Mouse (Mus musculus) embryonic fibroblast, embryonic 13.5 days (primary cell): ENCODE results near the gene Scin.

Experiments used
- CTCF ChIP-seq: IDR thresholded peaks from 2 replicates; pipeline ENCODE4 v1.5.1; 2011; ENCODE audit warnings: mild to moderate bottlenecking, control low read depth, low read length, moderate library complexity, borderline replicate concordance; ENCODE audit not compliant: insufficient read depth
- POLR2A ChIP-seq: IDR thresholded peaks from 2 replicates; pipeline ENCODE4 v1.6.1; 2011; ENCODE audit warnings: low read depth, mild to moderate bottlenecking, control low read depth, low read length, moderate library complexity

DNA sequence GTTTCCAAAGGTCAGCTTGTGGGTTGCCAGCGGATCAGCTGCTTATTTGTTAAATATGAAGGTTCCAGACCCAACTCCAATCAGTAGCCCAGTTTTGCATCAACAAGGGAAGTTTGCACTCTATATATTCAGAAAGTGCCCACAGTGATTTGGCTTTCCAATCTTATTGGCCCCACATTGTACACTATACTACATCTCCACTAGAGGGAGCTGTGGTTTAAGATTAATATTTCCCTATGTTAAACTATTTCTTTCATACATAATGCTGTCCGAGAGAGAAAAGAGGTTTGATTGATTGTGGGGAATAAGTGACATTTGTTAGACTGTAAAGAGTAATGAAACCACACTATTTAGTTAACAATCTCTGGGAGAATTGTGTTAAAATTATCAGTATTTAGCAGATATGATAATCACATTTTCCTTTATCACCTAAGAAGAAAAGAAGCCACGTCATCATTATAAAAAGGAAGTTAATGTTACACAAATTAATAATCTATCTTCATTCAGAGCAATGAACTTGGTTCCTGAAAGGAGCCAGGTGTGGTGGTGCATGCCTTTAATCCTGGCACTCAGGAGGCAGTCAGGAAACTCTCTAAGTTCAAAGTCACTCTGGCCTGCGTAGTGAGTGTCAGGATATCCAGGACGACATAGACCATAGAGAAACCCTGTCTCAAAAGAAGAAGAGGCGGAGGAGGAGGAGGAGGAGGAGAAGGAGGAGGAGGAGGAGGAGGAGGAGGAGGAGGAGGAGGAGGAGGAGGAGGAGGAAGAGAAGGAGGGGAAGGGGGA lies 51.4 kb downstream of the Scin start:
- TF ChIP-seq CTCF (no peak), POLR2A (no peak)
